ENCODE assay signal across 8 mouse cellular contexts in the genomic region with DNA sequence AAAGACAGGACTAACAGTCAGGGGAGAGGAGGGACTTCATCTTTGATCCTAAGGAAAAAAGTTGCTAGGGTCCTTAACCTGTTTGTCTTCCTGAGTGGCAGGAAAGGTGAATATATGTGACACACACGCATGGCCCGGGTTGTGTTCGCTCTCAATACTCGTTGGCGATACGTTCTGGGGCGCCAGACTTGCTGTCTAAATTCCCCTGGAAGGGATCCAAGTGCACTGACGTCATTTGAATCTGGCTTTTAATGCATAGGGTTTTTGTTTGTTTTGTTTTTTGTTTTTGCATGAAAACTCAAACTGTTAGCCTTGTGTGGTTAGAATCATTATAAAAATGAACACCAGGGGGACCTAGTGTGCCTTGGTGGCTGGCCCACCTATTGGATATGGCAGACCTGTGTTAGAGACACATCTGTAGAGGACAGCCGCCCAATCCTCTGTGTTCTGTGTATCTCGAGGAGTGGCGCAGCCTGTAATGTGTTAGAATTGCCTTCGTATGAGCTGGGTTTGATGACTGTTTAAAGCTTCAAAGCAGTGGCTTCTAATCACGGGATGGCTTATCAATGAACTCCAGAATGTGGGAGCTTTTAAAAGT. TPM values are rescaled to one million over a fixed set of nuclear protein-coding genes. Genes with fewer than 3 reads are reported as not detected.
A peak's percentile ranks its signal among the peaks of the same experiment; 100 is the strongest.
DNase-seq lines count a peak whose midpoint lies in the region; ATAC-seq and TF ChIP-seq lines count a peak whose summit lies in the region.
"Had no signal": no experiment of that assay in that cellular context is flagged by ENCODE, and none has a peak within 500 bp of the region (broad histone marks: within the 10 kb centered on the region; RNA-seq: fewer than 3 reads in every experiment).

No protein-coding gene starts in this region.

- TF ChIP-seq CTCF in lung, embryonic 14.5 days (IDR thresholded peaks at IDR 0.05; ENCODE audit: low read depth), result peak; percentile 82
- TF ChIP-seq CTCF in hindbrain, postnatal 0 days (IDR thresholded peaks at IDR 0.05; ENCODE audit: low read depth), result peak; percentile 84
- peak; percentile 89 for TF ChIP-seq CTCF in stomach, postnatal 0 days (IDR thresholded peaks at IDR 0.05; ENCODE audit: low read depth)

- no peaks in the 10 kb centered on the region for H3K27me3 ChIP-seq in lung, embryonic 14.5 days (ENCODE audit: insufficient read depth, low read length)
- peaks cover 4% of the 10 kb centered on the region for H3K27me3 ChIP-seq in embryonic facial prominence, embryonic 10.5 days (replicated peaks; ENCODE audit: low read depth, poor library complexity, severe bottlenecking)
- no peaks in the 10 kb centered on the region for H3K27me3 ChIP-seq in hindbrain, postnatal 0 days (ENCODE audit: insufficient read depth, low read length)
- no peaks in the 10 kb centered on the region for H3K27me3 ChIP-seq in stomach, postnatal 0 days (ENCODE audit: control insufficient read depth, insufficient read depth, low read length)
- H3K27me3 ChIP-seq: stomach, embryonic 15.5 days had no signal

- TF ChIP-seq EP300 in stomach, postnatal 0 days (optimal IDR thresholded peaks at IDR 0.05), result no peak

- no peak overlapping the region for H3K4me2 ChIP-seq in lung, embryonic 14.5 days
- no peak overlapping the region for H3K4me2 ChIP-seq in hindbrain, postnatal 0 days (ENCODE audit: low read depth, low read length)
- no peak overlapping the region for H3K4me2 ChIP-seq in stomach, postnatal 0 days (replicated peaks; ENCODE audit: low read depth)
- H3K4me2 ChIP-seq: stomach, embryonic 15.5 days had no signal

- no peak overlapping the region for H3K4me3 ChIP-seq in lung, embryonic 14.5 days (ENCODE audit: low read depth, low read length)
- no peak overlapping the region for H3K4me3 ChIP-seq in embryonic facial prominence, embryonic 10.5 days
- no peak overlapping the region for H3K4me3 ChIP-seq in hindbrain, postnatal 0 days (ENCODE audit: low read length)
- H3K4me3 ChIP-seq in stomach, postnatal 0 days (ENCODE audit: low read depth, low read length), result no peak overlapping the region
- H3K4me3 ChIP-seq: stomach, embryonic 15.5 days had no signal

- H3K36me3 ChIP-seq in lung, embryonic 14.5 days (ENCODE audit: insufficient read depth), result no peaks in the 10 kb centered on the region
- H3K36me3 ChIP-seq in embryonic facial prominence, embryonic 10.5 days (replicated peaks), result no peaks in the 10 kb centered on the region
- H3K36me3 ChIP-seq in hindbrain, postnatal 0 days (ENCODE audit: insufficient read depth, low read length), result no peaks in the 10 kb centered on the region
- H3K36me3 ChIP-seq in stomach, postnatal 0 days (ENCODE audit: control insufficient read depth, insufficient read depth, low read length), result no peaks in the 10 kb centered on the region
- H3K36me3 ChIP-seq: stomach, embryonic 15.5 days had no signal

- H3K9ac ChIP-seq in lung, embryonic 14.5 days, result no peak overlapping the region
- H3K9ac ChIP-seq in hindbrain, postnatal 0 days (replicated peaks; ENCODE audit: low read length), result no peak overlapping the region
- H3K9ac ChIP-seq in stomach, postnatal 0 days (ENCODE audit: low read length), result no peak overlapping the region
- H3K9ac ChIP-seq: stomach, embryonic 15.5 days had no signal

- no peaks in the 10 kb centered on the region for H3K4me1 ChIP-seq in lung, embryonic 14.5 days (ENCODE audit: insufficient read depth)
- H3K4me1 ChIP-seq in embryonic facial prominence, embryonic 10.5 days, result peaks cover 8% of the 10 kb centered on the region
- no peaks in the 10 kb centered on the region for H3K4me1 ChIP-seq in hindbrain, postnatal 0 days (ENCODE audit: insufficient read depth, low read length)
- H3K4me1 ChIP-seq in stomach, postnatal 0 days (replicated peaks; ENCODE audit: control insufficient read depth, insufficient read depth), result no peaks in the 10 kb centered on the region
- H3K4me1 ChIP-seq: stomach, embryonic 15.5 days had no signal

- peak; percentile 73; the same call in 1 of the 2 replicates for ATAC-seq in lung, embryonic 14.5 days (ENCODE audit: insufficient read depth)
- peak; percentile 70 for ATAC-seq in hindbrain, postnatal 0 days
- peak; percentile 71 for ATAC-seq in stomach, postnatal 0 days (ENCODE audit: low FRiP score, low TSS enrichment)

- 40% methylated on average over 13 of the region's 13 CpGs for WGBS in lung, embryonic 14.5 days
- 62% methylated on average over 13 of the region's 13 CpGs for WGBS in embryonic facial prominence, embryonic 10.5 days
- 52% methylated on average over 13 of the region's 13 CpGs for WGBS in hindbrain, postnatal 0 days
- 42% methylated on average over 13 of the region's 13 CpGs for WGBS in stomach, postnatal 0 days

- H3K9me3 ChIP-seq in lung, embryonic 14.5 days (ENCODE audit: low read depth, low read length), result no peaks in the 10 kb centered on the region
- H3K9me3 ChIP-seq in embryonic facial prominence, embryonic 10.5 days, result no peaks in the 10 kb centered on the region
- no peaks in the 10 kb centered on the region for H3K9me3 ChIP-seq in hindbrain, postnatal 0 days (ENCODE audit: low read length)
- H3K9me3 ChIP-seq in stomach, postnatal 0 days (ENCODE audit: control insufficient read depth, low read length), result no peaks in the 10 kb centered on the region
- H3K9me3 ChIP-seq: stomach, embryonic 15.5 days had no signal

- peak; percentile 84 for DNase-seq in lung, embryonic 14.5 days
- no peak for DNase-seq in lung, postnatal 14 days
- peak; percentile 60 for DNase-seq in T-cell, adult 2 months (ENCODE audit: low spot score)
- peak; percentile 25 for DNase-seq in embryonic facial prominence, embryonic 10.5 days (ENCODE audit: low spot score)
- DNase-seq in hindbrain, postnatal 0 days (ENCODE audit: low spot score), result peak; percentile 84
- DNase-seq in lung, postnatal 10 days, result peak; percentile 53
- peak; percentile 25 for DNase-seq in stomach, postnatal 0 days (ENCODE audit: low spot score)

- H3K27ac ChIP-seq in lung, embryonic 14.5 days (ENCODE audit: low read depth), result no peak overlapping the region
- no peak overlapping the region for H3K27ac ChIP-seq in embryonic facial prominence, embryonic 10.5 days (replicated peaks)
- H3K27ac ChIP-seq in hindbrain, postnatal 0 days, result no peak overlapping the region
- H3K27ac ChIP-seq in stomach, postnatal 0 days (replicated peaks), result no peak overlapping the region
- H3K27ac ChIP-seq: stomach, embryonic 15.5 days had no signal

RNA-seq across cellular contexts. Expression of a gene that starts 19.8 kb away (rescaled TPM):
- 41.5 and 45.6 TPM in 2 replicates for polyA plus RNA-seq in lung, embryonic 14.5 days (2014; fragmentation: Nextera tagmentation; extraction: Ambion mirVana)
- 34.5 and 41.6 TPM in 2 replicates for polyA plus RNA-seq in embryonic facial prominence, embryonic 10.5 days (2016; fragmentation: Nextera tagmentation; extraction: Ambion mirVana)
- total RNA-seq in hindbrain, postnatal 0 days (2014; rRNA removed), result 145 and 151 TPM in 2 replicates
- polyA plus RNA-seq in hindbrain, postnatal 0 days (2015; fragmentation: Nextera tagmentation; extraction: Ambion mirVana), result 38.4 and 38.8 TPM in 2 replicates
- polyA plus RNA-seq in stomach, postnatal 0 days (2015; fragmentation: Nextera tagmentation; extraction: Ambion mirVana), result 21.5 and 22.1 TPM in 2 replicates

RNA-seq across cellular contexts. Expression of a gene that starts 27.6 kb away (rescaled TPM):
- polyA plus RNA-seq in lung, embryonic 14.5 days (2014; fragmentation: Nextera tagmentation; extraction: Ambion mirVana), result 2.8 and 5.3 TPM in 2 replicates
- 1.5 and 1.6 TPM in 2 replicates for polyA plus RNA-seq in embryonic facial prominence, embryonic 10.5 days (2016; fragmentation: Nextera tagmentation; extraction: Ambion mirVana)
- total RNA-seq in hindbrain, postnatal 0 days (2014; rRNA removed), result 10.4 and 13.1 TPM in 2 replicates
- 9.9 and 10.3 TPM in 2 replicates for polyA plus RNA-seq in hindbrain, postnatal 0 days (2015; fragmentation: Nextera tagmentation; extraction: Ambion mirVana)
- 3.2 and 3.5 TPM in 2 replicates for polyA plus RNA-seq in stomach, postnatal 0 days (2015; fragmentation: Nextera tagmentation; extraction: Ambion mirVana)

RNA-seq across cellular contexts. Expression of a gene that starts 27.9 kb away (rescaled TPM):
- polyA plus RNA-seq in lung, embryonic 14.5 days (2014; fragmentation: Nextera tagmentation; extraction: Ambion mirVana), result 5.4 and 5.9 TPM in 2 replicates
- 3.8 TPM in 2 replicates for polyA plus RNA-seq in embryonic facial prominence, embryonic 10.5 days (2016; fragmentation: Nextera tagmentation; extraction: Ambion mirVana)
- total RNA-seq in hindbrain, postnatal 0 days (2014; rRNA removed), result 10.5 and 11.2 TPM in 2 replicates
- polyA plus RNA-seq in hindbrain, postnatal 0 days (2015; fragmentation: Nextera tagmentation; extraction: Ambion mirVana), result 7.9 and 8.7 TPM in 2 replicates
- polyA plus RNA-seq in stomach, postnatal 0 days (2015; fragmentation: Nextera tagmentation; extraction: Ambion mirVana), result 10.4 and 11.9 TPM in 2 replicates

RNA-seq across cellular contexts. Expression of a gene that starts 31.8 kb away (rescaled TPM):
- not detected in 2 replicates for polyA plus RNA-seq in lung, embryonic 14.5 days (2014; fragmentation: Nextera tagmentation; extraction: Ambion mirVana)
- polyA plus RNA-seq in embryonic facial prominence, embryonic 10.5 days (2016; fragmentation: Nextera tagmentation; extraction: Ambion mirVana), result not detected in 2 replicates
- total RNA-seq in hindbrain, postnatal 0 days (2014; rRNA removed), result not detected in 2 replicates
- polyA plus RNA-seq in hindbrain, postnatal 0 days (2015; fragmentation: Nextera tagmentation; extraction: Ambion mirVana), result not detected in 2 replicates
- not detected in 2 replicates for polyA plus RNA-seq in stomach, postnatal 0 days (2015; fragmentation: Nextera tagmentation; extraction: Ambion mirVana)
- polyA plus RNA-seq: stomach, embryonic 15.5 days had no signal
